Mouse (Mus musculus) lung, embryonic 15.5 days (tissue): Measurements from ENCODE around the gene Mrps9. TPM values are rescaled to one million over a fixed set of nuclear protein-coding genes. Genes with fewer than 3 reads are reported as not detected.

Experiments used
- ATAC-seq: fragments of 200-750 bp; cut with Nextera tagmentation; 2 replicates; pipeline ENCODE4 v1.8.0; 2017; ENCODE audit warnings: moderate number of reproducible peaks, borderline replicate concordance; ENCODE audit not compliant: low FRiP score, low TSS enrichment; ENCODE audit errors: extremely low read depth
- H3K27ac ChIP-seq: fragments of 300-500 bp; sonication (generic); 2 replicates; pipeline ENCODE4 v1.5.1; 2015; ENCODE audit warnings: moderate library complexity, mild to moderate bottlenecking, inconsistent platforms
- H3K27me3 ChIP-seq: fragments of 300-500 bp; sonication (generic); 2 replicates; pipeline ENCODE4 v1.6.1; 2015; ENCODE audit warnings: inconsistent platforms
- H3K36me3 ChIP-seq: fragments of 300-500 bp; sonication (generic); 2 replicates; pipeline ENCODE4 v1.6.1; 2015; ENCODE audit warnings: inconsistent platforms
- H3K4me1 ChIP-seq: fragments of 300-500 bp; sonication (generic); 2 replicates; pipeline ENCODE4 v1.6.1; 2015; ENCODE audit warnings: inconsistent platforms
- H3K4me2 ChIP-seq: fragments of 300-500 bp; sonication (generic); 2 replicates; pipeline ENCODE4 v1.6.1; 2015; ENCODE audit warnings: inconsistent platforms, mild to moderate bottlenecking, moderate library complexity
- H3K4me3 ChIP-seq: fragments of 300-500 bp; sonication (generic); 2 replicates; pipeline ENCODE4 v1.5.1; 2015; ENCODE audit warnings: mild to moderate bottlenecking, inconsistent platforms
- H3K9ac ChIP-seq: fragments of 300-500 bp; sonication (generic); 2 replicates; pipeline ENCODE4 v1.6.1; 2015; ENCODE audit warnings: inconsistent platforms
- H3K9me3 ChIP-seq: fragments of 300-500 bp; sonication (generic); 2 replicates; pipeline ENCODE4 v1.6.1; 2016; ENCODE audit warnings: inconsistent platforms
- WGBS: fragments of 180-500 bp; shearing (Covaris S2); methylation state at CpG from one replicate; pipeline ENCODE4 v1.1.7; 2015; 5-methylcytosine and 5-hydroxymethylcytosine counted together
- polyA plus RNA-seq: library from polyadenylated mRNA; unstranded; fragments of >200 nt; fragmentation: Nextera tagmentation; extraction: Ambion mirVana; gene quantifications from 2 replicates; pipeline ENCODE4 v1.2.1, GENCODE M21; 2015

The Mrps9 gene
- 46.6 and 47.2 TPM in 2 replicates for polyA plus RNA-seq

GRCm38 (mm10) chr1:42850663-42851397 lies at the start of gene Mrps9:
Gene Mrps9 (plus strand): TSS chr1:42851233.
- Histone ChIP-seq H3K4me2 (peak within 1 kb of the TSS; percentile 68), H3K4me3 (peak within 1 kb of the TSS; percentile 91), H3K9me3 (no peaks in the 10 kb centered on the region), H3K9ac (peak within 1 kb of the TSS; percentile 76), H3K4me1 (peaks cover 8% of the 10 kb centered on the region; the same call in 1 of the 2 replicates), H3K27me3 (no peaks in the 10 kb centered on the region; the same call in 1 of the 2 replicates), H3K27ac (peak within 1 kb of the TSS; percentile 10; the same call in 1 of the 2 replicates), H3K36me3 (no peaks in the 10 kb centered on the region)
- under 1% methylated on average over 23 of the region's 23 CpGs for WGBS
- peak; percentile 99 for ATAC-seq

DNA sequence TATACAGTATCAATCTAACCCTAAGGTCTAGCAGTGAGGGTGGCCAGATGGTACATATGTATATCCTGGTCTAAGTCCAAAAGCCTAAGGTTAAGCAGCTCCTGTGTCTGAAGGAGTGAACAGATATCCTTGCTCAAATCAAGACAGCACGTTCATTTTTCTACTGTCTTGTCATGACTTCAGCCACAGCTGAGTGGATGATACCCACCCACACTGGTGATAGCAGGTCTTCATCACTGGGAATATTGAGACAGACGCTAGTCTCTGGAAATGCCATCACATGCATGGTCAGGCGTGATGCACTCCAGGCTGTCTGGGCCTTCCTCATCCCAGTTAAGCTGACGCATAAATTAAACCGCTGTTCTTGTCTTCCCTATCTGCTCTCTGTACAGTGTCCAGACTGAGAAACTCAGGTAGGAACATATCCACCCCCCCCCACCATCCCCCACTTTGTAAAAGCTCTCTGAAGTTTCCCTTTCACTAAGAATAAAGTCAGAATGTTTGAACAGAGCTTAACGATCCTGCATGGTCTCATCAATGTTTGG lies 37.7 kb upstream of the Mrps9 start:
- no peak for ATAC-seq
- H3K27ac ChIP-seq = no peak overlapping the region
- no peak overlapping the region for H3K4me3 ChIP-seq
- WGBS = 79% methylated on average over 6 of the region's 6 CpGs
- no peak overlapping the region for H3K9ac ChIP-seq
- no peaks in the 10 kb centered on the region for H3K27me3 ChIP-seq
- H3K9me3 ChIP-seq = no peaks in the 10 kb centered on the region
- H3K36me3 ChIP-seq = no peaks in the 10 kb centered on the region
- H3K4me2 ChIP-seq = no peak overlapping the region
- H3K4me1 ChIP-seq = no peaks in the 10 kb centered on the region

GRCm38 (mm10) chr1:42814798-42815619 lies 36.0 kb upstream of the Mrps9 start:
- Histone ChIP-seq H3K27me3 (no peaks in the 10 kb centered on the region), H3K4me1 (no peaks in the 10 kb centered on the region), H3K27ac (no peak overlapping the region), H3K4me2 (no peak overlapping the region), H3K4me3 (no peak overlapping the region), H3K36me3 (no peaks in the 10 kb centered on the region), H3K9ac (no peak overlapping the region), H3K9me3 (no peaks in the 10 kb centered on the region)
- 79% methylated on average over 15 of the region's 15 CpGs for WGBS
- no peak for ATAC-seq

GRCm38 (mm10) chr1:42851398-42851767 lies 350 bp downstream of the Mrps9 start:
- Histone ChIP-seq H3K4me3 (peak overlapping the region; percentile 91), H3K4me1 (peaks cover 8% of the 10 kb centered on the region; the same call in 1 of the 2 replicates), H3K27ac (peak overlapping the region; percentile 10; the same call in 1 of the 2 replicates), H3K36me3 (no peaks in the 10 kb centered on the region), H3K4me2 (peak overlapping the region; percentile 68), H3K27me3 (no peaks in the 10 kb centered on the region; the same call in 1 of the 2 replicates), H3K9ac (peak overlapping the region; percentile 76), H3K9me3 (no peaks in the 10 kb centered on the region)
- no peak; the same call in 1 of the 2 replicates for ATAC-seq
- under 1% methylated on average over 21 of the region's 21 CpGs for WGBS

GRCm38 (mm10) chr1:42851810-42852209 lies 777 bp downstream of the Mrps9 start:
- Histone ChIP-seq H3K27ac (no peak overlapping the region), H3K9ac (peak overlapping the region; percentile 76), H3K27me3 (no peaks in the 10 kb centered on the region; the same call in 1 of the 2 replicates), H3K36me3 (no peaks in the 10 kb centered on the region), H3K4me3 (peak overlapping the region; percentile 91), H3K9me3 (no peaks in the 10 kb centered on the region), H3K4me1 (peaks cover 8% of the 10 kb centered on the region; the same call in 1 of the 2 replicates), H3K4me2 (peak overlapping the region; percentile 68)
- ATAC-seq = no peak
- WGBS = 2% methylated on average over 16 of the region's 16 CpGs

DNA sequence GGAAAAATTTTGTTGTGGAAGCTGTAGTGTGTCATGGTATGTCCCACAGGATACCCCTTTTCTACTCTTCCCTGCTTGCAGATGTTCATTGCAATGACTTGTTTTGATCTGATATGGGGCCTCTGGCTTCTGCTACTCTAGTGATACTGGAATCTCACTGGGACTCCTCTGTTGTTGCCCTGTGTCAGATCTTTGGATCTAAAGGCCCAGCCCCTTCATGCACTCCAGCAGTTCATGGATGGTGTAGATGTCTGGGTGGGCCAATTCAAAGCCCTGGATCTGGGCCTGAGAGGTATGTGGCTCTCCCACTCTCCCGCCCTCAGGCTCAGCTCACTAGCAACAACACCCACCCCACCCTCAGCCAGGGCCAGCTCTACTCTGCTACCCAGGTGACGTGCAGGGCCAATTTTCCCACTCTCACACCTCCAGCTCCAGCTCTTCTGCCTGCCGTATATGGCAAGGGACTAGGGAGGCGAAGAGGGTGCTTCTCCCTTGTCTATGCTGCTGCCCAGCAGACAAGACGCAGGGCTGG lies 13.8 kb downstream of the Mrps9 start:
- peaks cover 28% of the 10 kb centered on the region for H3K36me3 ChIP-seq
- H3K4me3 ChIP-seq = no peak overlapping the region
- H3K9ac ChIP-seq = no peak overlapping the region
- ATAC-seq = 0 out of 2 replicates have a peak, but pooled peaks have one; percentile 35
- no peaks in the 10 kb centered on the region for H3K4me1 ChIP-seq
- H3K27me3 ChIP-seq = no peaks in the 10 kb centered on the region
- no peaks in the 10 kb centered on the region for H3K9me3 ChIP-seq
- H3K27ac ChIP-seq = no peak overlapping the region
- WGBS = 90% methylated on average over 5 of the region's 5 CpGs
- H3K4me2 ChIP-seq = no peak overlapping the region

DNA sequence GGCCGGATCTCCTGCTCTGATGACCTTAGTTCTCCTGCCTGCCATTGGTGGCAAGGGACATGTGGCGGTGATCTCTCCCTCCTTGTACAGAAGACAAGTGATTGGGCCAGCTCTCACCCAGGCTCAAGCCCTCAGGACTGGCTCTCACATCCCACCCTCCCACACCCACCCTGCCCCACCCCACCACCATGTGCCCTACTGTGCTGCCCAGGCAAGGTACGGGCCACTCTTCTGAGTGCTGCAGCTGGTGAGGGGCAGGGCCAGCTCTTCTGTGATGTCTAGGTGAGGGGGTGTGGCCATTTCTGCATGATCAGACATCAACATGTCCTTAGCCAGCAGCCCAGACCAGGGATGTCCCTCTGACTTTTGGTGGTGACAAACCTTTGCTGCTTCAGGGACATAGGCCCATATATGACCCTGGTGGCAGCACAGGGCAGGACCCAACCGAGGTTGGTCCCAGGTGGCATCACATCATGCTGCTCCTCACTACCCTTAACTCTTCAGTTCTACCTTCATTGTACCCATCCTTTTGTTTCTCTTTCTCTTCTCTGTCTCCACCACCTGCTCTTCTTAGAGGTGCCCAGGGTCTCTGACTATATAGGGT lies 14.4 kb downstream of the Mrps9 start:
- Histone ChIP-seq H3K4me3 (no peak overlapping the region), H3K27ac (no peak overlapping the region), H3K36me3 (peaks cover 28% of the 10 kb centered on the region), H3K27me3 (no peaks in the 10 kb centered on the region), H3K4me2 (no peak overlapping the region), H3K4me1 (no peaks in the 10 kb centered on the region), H3K9me3 (no peaks in the 10 kb centered on the region), H3K9ac (no peak overlapping the region)
- peak; percentile 49; the same call in 1 of the 2 replicates for ATAC-seq
- 92% methylated on average over 4 of the region's 4 CpGs for whole genome bisulfite sequencing

- Histone ChIP-seq H3K4me1 (no peaks in the 10 kb centered on the region), H3K4me2 (no peak overlapping the region), H3K36me3 (peaks cover 28% of the 10 kb centered on the region), H3K27ac (no peak overlapping the region), H3K27me3 (no peaks in the 10 kb centered on the region), H3K9ac (no peak overlapping the region), H3K4me3 (no peak overlapping the region), H3K9me3 (no peaks in the 10 kb centered on the region)
- no peak for ATAC-seq
- WGBS = 90% methylated on average over 4 of the region's 4 CpGs
Observed at GRCm38 (mm10) chr1:42865986-42866385, 15.0 kb downstream of the Mrps9 start.

DNA sequence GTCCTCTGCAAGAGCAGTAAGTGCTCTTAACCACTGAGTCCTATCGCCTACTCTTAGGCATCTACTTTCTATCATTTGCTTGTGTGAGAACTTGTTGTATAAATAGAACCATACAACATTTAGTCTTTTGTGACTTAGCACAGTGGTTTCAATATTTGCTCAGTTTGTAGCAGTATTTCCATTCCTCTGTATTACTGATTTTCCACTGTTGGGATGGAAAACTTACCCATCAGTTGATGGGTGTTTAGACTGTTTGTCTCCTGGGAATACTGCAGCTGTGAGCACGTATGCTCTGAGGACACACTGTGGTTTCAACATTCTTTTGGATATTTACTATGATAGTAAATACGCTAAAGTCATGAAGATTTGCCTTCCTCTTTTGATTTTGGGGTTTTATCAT lies 16.2 kb downstream of the Mrps9 start:
- Histone ChIP-seq H3K27ac (no peak overlapping the region), H3K9me3 (no peaks in the 10 kb centered on the region), H3K27me3 (no peaks in the 10 kb centered on the region), H3K4me1 (no peaks in the 10 kb centered on the region), H3K36me3 (peaks cover 28% of the 10 kb centered on the region), H3K4me2 (no peak overlapping the region), H3K4me3 (no peak overlapping the region), H3K9ac (no peak overlapping the region)
- 93% methylated on average over 3 of the region's 3 CpGs for WGBS
- no peak for ATAC-seq

GRCm38 (mm10) chr1:42874174-42874573 lies 23.1 kb downstream of the Mrps9 start:
- no peaks in the 10 kb centered on the region for H3K9me3 ChIP-seq
- ATAC-seq = no peak
- H3K27me3 ChIP-seq = no peaks in the 10 kb centered on the region
- no peaks in the 10 kb centered on the region for H3K4me1 ChIP-seq
- H3K27ac ChIP-seq = no peak overlapping the region
- no peak overlapping the region for H3K4me3 ChIP-seq
- H3K4me2 ChIP-seq = no peak overlapping the region
- WGBS = 40% methylated on average over 2 of the region's 2 CpGs
- H3K36me3 ChIP-seq = no peaks in the 10 kb centered on the region
- no peak overlapping the region for H3K9ac ChIP-seq

GRCm38 (mm10) chr1:42875271-42875670 lies 24.2 kb downstream of the Mrps9 start:
- no peaks in the 10 kb centered on the region for H3K4me1 ChIP-seq
- H3K9me3 ChIP-seq = no peaks in the 10 kb centered on the region
- no peak overlapping the region for H3K9ac ChIP-seq
- ATAC-seq = no peak
- H3K27ac ChIP-seq = no peak overlapping the region
- no peak overlapping the region for H3K4me3 ChIP-seq
- H3K4me2 ChIP-seq = no peak overlapping the region
- 0 out of 2 replicates have a peak, but pooled peaks cover 3% of the 10 kb centered on the region for H3K36me3 ChIP-seq
- H3K27me3 ChIP-seq = no peaks in the 10 kb centered on the region
- 73% methylated on average over 5 of the region's 5 CpGs for WGBS
